Mouse (Mus musculus): Measurements from ENCODE around the gene Pglyrp2. TPM values are rescaled to one million over a fixed set of nuclear protein-coding genes. Genes with fewer than 3 reads are reported as not detected.

Gene Pglyrp2
- total RNA-seq, 2 experiments from 2014 or later, result not detected

- DNase-seq, result no peak
These were observed 21.8 kb downstream of the Pglyrp2 start for GRCm38 (mm10) chr17:32402011-32402778.

- DNase-seq, result no peak
These were observed 27.7 kb downstream of the Pglyrp2 start for GRCm38 (mm10) chr17:32396266-32396665.

GRCm38 (mm10) chr17:32393944-32394343, 30.0 kb downstream of the Pglyrp2 start:
- DNase-seq, result no peak

- DNase-seq, result peak; percentile 92
These were observed 34.8 kb downstream of the Pglyrp2 start, which contains the start of gene Wiz for GRCm38 (mm10) chr17:32389101-32389659. Gene Wiz (minus strand): TSS chr17:32389439.

- DNase-seq, result peak in 1 of 2 experiments; percentile 30
These were observed 35.4 kb downstream of the Pglyrp2 start for GRCm38 (mm10) chr17:32388370-32389100.

- no peak for DNase-seq
These were observed 36.0 kb downstream of the Pglyrp2 start for GRCm38 (mm10) chr17:32387986-32388369.

GRCm38 (mm10) chr17:32386659-32387432, 37.1 kb downstream of the Pglyrp2 start:
- peak in 1 of 2 experiments; percentile 26 for DNase-seq

- DNase-seq, result no peak
These were observed 40.3 kb downstream of the Pglyrp2 start for GRCm38 (mm10) chr17:32383661-32384060.

GRCm38 (mm10) chr17:32382576-32382975, 41.4 kb downstream of the Pglyrp2 start:
- peak in 1 of 2 experiments; percentile 52 for DNase-seq

- DNase-seq, result no peak
These were observed 45.2 kb downstream of the Pglyrp2 start for GRCm38 (mm10) chr17:32378786-32379185.

GRCm38 (mm10) chr17:32377137-32377536, 46.8 kb downstream of the Pglyrp2 start:
- DNase-seq, result no peak

GRCm38 (mm10) chr17:32376475-32376874, 47.5 kb downstream of the Pglyrp2 start:
- DNase-seq, result no peak

- DNase-seq, result no peak
These were observed 54.9 kb downstream of the Pglyrp2 start for GRCm38 (mm10) chr17:32368991-32369578.

GRCm38 (mm10) chr17:32367706-32368105, 56.3 kb downstream of the Pglyrp2 start:
- no peak for DNase-seq

GRCm38 (mm10) chr17:32365296-32365695, 58.7 kb downstream of the Pglyrp2 start:
- no peak for DNase-seq

- DNase-seq, result no peak
These were observed 59.1 kb downstream of the Pglyrp2 start for GRCm38 (mm10) chr17:32364850-32365249.

GRCm38 (mm10) chr17:32364331-32364730, 59.6 kb downstream of the Pglyrp2 start:
- DNase-seq, result peak; percentile 86 to 87

- DNase-seq, result no peak
These were observed 60.1 kb downstream of the Pglyrp2 start for GRCm38 (mm10) chr17:32363821-32364301.

GRCm38 (mm10) chr17:32362686-32363085, 61.3 kb downstream of the Pglyrp2 start:
- DNase-seq, result no peak
